Mouse (Mus musculus): ENCODE measurements around the gene Slc27a5. TPM values are rescaled to one million over a fixed set of nuclear protein-coding genes. Genes with fewer than 3 reads are reported as not detected.

The Slc27a5 gene
- total RNA-seq, 2 experiments from 2014 or later = 0.44 TPM; not detected in 1

DNA sequence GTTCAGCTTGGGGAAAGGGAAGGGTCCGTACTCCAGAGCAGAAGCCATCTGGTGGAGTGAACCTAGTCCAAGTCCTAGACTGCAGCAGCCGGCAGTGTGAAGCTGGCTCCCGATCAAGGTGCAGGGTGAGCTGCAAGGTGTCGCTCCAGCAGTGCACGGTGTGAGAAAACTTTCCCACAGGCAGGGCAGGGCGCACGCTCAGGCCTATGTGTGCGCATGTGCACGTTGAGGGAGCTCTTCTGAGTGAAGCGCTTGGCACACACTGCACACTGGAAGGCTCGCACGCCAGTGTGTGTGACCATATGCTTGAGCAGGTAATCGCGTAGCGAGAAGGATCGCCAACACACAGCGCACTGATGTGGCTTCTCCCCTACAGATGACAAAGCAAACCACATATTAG is 8.0 kb upstream of the Slc27a5 start:
- Histone ChIP-seq H3K4me3 (no peak overlapping the region), H3K27ac (no peak overlapping the region)
- no peak for TF ChIP-seq CTCF (IDR thresholded peaks at IDR 0.05)
- DNase-seq (ENCODE audit: extremely low spot score in 1 of 2, low spot score in 2 of 2) = no peak
- intact Hi-C loops (cut with DNase I) = loop anchor here (5.0 kb wide), 1 partner anchor 84 kb away; the partner anchor contains the start of gene Rps5

GRCm38 (mm10) chr7:13003380-13003779 is 5.4 kb upstream of the Slc27a5 start:
- TF ChIP-seq CTCF (IDR thresholded peaks at IDR 0.05) = no peak; the same call in 1 of the 2 replicates
- intact Hi-C loops (cut with DNase I) = no loop called here
- no peak for DNase-seq (ENCODE audit: extremely low spot score in 1 of 2, low spot score in 2 of 2)
- Histone ChIP-seq H3K4me3 (no peak overlapping the region), H3K27ac (no peak overlapping the region)

DNA sequence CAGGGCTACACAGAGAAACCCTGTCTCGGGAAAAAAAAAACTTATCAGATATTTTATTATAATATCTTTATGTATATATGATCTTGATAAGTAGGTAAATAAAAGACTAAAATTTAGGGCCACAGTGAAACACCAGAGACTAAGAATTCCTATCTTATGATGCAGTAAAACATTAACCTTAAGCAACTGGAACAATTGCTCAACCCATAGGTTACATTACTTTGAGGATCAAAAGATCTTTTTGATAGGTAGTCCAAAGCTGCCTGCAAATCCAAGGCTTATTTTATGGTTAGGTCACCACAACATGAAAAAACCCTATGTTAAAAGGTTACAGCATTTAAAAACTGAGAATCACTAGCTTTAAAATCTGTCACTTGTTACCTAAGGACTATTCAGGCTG is 3.6 kb upstream of the Slc27a5 start:
- intact Hi-C loops (cut with DNase I) = no loop called here
- DNase-seq (ENCODE audit: extremely low spot score in 1 of 2, low spot score in 2 of 2) = no peak
- Histone ChIP-seq H3K27ac (no peak overlapping the region), H3K4me3 (no peak overlapping the region)
- TF ChIP-seq CTCF (IDR thresholded peaks at IDR 0.05) = no peak

GRCm38 (mm10) chr7:12998851-12999250 is 859 bp upstream of the Slc27a5 start, which contains the start of gene Trim28:
Gene Trim28 (plus strand): TSS chr7:12999114.
- Histone ChIP-seq H3K27ac (no peak within 1 kb of the TSS), H3K4me3 (no peak within 1 kb of the TSS)
- intact Hi-C loops (cut with DNase I) = no loop called here
- no peak for TF ChIP-seq CTCF (IDR thresholded peaks at IDR 0.05)
- DNase-seq (ENCODE audit: extremely low spot score in 1 of 2, low spot score in 2 of 2) = no peak

DNA sequence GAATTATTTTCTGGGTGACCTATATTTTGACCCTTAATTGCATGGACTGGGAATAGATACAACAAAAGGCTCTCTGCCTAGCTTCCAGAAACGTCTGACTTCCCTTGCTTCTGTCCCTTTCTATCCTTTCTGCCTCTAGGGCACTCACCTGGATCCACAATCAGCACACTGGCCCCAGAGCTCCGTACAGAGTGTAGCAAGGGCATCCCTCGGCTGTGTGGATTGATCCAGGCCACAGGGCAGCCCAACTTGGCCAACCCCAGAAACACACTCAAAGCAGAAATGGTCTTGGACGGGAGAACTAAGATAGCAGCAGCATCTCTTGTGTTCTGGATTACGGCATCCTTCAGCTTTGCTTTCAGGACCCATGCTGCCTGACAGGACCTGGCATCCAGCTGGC is 762 bp downstream of the Slc27a5 start:
- Histone ChIP-seq H3K4me3 (no peak overlapping the region), H3K27ac (no peak overlapping the region)
- intact Hi-C loops (cut with DNase I) = no loop called here
- no peak for DNase-seq (ENCODE audit: extremely low spot score in 1 of 2, low spot score in 2 of 2)
- TF ChIP-seq CTCF (IDR thresholded peaks at IDR 0.05) = no peak

DNA sequence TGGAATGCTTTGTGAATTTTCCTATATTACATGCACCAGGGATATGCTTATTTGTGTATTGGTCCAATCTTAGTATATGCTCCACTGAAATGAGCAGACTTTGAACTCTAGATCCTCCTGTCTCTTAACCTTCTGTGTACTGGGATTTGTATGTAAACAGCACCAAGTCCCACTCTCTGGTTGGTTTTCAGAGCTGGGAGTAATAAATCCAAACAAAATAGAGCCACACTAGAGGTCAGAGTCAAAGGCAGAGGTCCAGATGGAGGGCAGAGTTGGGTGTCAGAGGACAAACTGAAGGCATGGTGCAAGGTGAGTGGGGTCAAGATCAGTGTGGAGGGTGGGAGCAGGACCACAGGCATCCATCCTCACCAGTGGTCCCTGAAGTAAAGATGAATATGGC is 2.1 kb downstream of the Slc27a5 start:
- no peak for DNase-seq (ENCODE audit: extremely low spot score in 1 of 2, low spot score in 2 of 2)
- no peak for TF ChIP-seq CTCF (IDR thresholded peaks at IDR 0.05)
- Histone ChIP-seq H3K4me3 (no peak overlapping the region), H3K27ac (no peak overlapping the region)
- intact Hi-C loops (cut with DNase I) = no loop called here

- no peak overlapping the region for H3K27ac ChIP-seq
- DNase-seq (ENCODE audit: extremely low spot score in 1 of 2, low spot score in 2 of 2) = no peak
- H3K4me3 ChIP-seq = no peak overlapping the region
- intact Hi-C loops (cut with DNase I) = no loop called here
- TF ChIP-seq CTCF (IDR thresholded peaks at IDR 0.05) = no peak
Observed at GRCm38 (mm10) chr7:12993148-12993547, 4.8 kb downstream of the Slc27a5 start.

DNA sequence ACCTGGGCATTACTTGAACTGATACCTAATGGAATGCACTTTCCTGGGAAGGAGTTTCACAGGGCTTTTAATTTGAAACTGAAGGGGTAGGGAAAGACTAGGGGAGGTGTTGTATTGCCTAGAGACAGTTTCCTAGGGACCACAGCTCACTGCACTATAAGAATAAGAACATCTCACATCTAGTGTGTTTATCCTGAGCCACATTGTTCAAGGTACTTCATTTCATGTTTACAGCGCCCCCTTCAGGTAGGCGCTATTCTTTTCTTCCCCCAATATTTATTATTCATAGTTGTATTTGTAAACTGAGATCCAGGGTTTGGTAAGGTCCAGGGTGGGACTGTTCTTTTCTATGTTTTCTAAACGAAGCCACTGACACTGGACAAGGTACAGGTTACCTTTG is 5.8 kb downstream of the Slc27a5 start:
- Histone ChIP-seq H3K4me3 (no peak overlapping the region), H3K27ac (no peak overlapping the region)
- TF ChIP-seq CTCF (IDR thresholded peaks at IDR 0.05) = peak; percentile 56
- DNase-seq (ENCODE audit: extremely low spot score in 1 of 2, low spot score in 2 of 2) = no peak
- intact Hi-C loops (cut with DNase I) = no loop called here

DNA sequence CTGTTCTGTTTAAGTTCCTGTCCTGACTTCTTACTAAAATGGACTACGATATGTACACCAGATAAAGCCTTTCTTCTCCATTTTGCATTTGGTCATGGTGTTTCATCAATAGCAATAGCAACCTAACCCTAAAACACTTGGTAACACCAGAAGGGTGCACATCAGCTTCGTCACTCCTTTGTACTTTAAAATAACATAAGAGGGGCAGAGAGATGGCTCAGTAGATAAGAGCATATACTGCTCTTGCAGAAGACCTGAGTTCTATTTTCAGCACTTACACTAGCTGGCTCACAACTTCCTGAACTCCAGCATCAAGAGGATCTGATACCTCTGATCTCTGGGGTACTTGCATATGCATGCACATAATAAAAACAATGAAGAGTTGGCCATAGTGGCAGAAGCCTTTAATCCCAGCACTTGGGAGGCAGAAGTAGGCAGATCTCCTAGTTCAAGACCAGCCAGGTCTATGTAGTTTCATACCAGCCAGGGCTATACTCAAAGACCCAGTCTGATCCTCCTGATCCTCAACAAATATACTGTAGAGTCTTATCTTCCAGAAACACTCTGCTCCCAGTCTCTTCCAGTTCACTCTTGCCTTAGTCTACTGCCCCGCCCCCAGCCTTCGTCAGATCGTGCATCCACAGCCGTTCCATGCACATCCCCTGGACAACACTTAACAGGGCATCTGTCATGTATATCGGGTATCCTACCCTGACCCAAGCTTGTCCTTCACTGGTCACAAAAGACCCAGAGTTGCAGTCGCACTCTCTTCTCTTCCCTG is 10.4 kb downstream of the Slc27a5 start:
- TF ChIP-seq CTCF (IDR thresholded peaks at IDR 0.05) = no peak
- no peak for DNase-seq (ENCODE audit: extremely low spot score in 1 of 2, low spot score in 2 of 2)

DNA sequence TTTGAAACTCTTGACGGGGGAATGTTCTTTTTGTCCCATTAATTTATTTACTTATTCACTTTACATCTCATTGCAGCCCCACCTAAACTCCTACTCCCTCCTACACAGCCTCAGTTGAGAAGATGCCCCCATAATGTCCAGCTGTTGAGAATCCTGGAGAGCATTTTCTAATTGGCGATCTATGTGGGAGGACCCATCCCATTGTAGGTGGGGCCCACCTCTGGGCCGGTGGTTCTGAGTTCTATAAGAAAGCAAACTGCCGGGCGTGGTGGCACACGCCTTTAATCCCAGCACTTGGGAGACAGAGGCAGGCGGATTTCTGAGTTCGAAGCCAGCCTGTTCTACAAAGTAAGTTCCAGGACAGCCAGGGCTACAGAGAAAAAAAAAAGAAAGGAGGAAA is 11.1 kb downstream of the Slc27a5 start:
- no peak for TF ChIP-seq CTCF (IDR thresholded peaks at IDR 0.05)
- intact Hi-C loops (cut with DNase I) = no loop called here
- DNase-seq (ENCODE audit: extremely low spot score in 1 of 2, low spot score in 2 of 2) = no peak
- no peak overlapping the region for H3K27ac ChIP-seq
- no peak overlapping the region for H3K4me3 ChIP-seq

More for the DNA sequence above, 10.4 kb downstream of the Slc27a5 start:
- Histone ChIP-seq H3K27ac (no peak overlapping the region), H3K4me3 (no peak overlapping the region)
- intact Hi-C loops (cut with DNase I) = no loop called here

GRCm38 (mm10) chr7:12985724-12986123 is 12.3 kb downstream of the Slc27a5 start:
- H3K27ac ChIP-seq = no peak overlapping the region
- TF ChIP-seq CTCF (IDR thresholded peaks at IDR 0.05) = no peak
- intact Hi-C loops (cut with DNase I) = no loop called here
- DNase-seq (ENCODE audit: extremely low spot score in 1 of 2, low spot score in 2 of 2) = no peak
- no peak overlapping the region for H3K4me3 ChIP-seq

DNA sequence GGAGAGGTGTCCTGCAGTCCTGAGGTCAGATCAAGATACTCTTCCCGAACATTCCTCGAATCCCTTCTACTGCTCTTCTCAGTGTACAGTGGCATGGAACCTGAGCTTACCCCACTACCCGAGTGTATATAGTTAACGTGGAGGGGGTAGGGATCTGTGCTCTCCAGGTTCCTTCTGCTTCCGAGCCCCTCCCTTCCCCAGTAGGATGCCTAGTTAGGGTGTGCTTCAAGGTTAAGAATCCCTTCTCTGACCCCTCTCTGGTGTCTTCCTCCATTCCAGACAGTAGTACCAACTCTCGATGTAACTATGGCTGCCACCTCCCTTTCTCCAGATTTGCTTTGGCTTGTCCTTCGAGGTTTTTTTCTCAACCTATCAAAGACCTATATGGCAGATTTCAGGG is 17.7 kb downstream of the Slc27a5 start:
- intact Hi-C loops (cut with DNase I) = no loop called here
- no peak for TF ChIP-seq CTCF (IDR thresholded peaks at IDR 0.05)
- Histone ChIP-seq H3K27ac (no peak overlapping the region), H3K4me3 (no peak overlapping the region)
- DNase-seq (ENCODE audit: extremely low spot score in 1 of 2, low spot score in 2 of 2) = no peak

DNA sequence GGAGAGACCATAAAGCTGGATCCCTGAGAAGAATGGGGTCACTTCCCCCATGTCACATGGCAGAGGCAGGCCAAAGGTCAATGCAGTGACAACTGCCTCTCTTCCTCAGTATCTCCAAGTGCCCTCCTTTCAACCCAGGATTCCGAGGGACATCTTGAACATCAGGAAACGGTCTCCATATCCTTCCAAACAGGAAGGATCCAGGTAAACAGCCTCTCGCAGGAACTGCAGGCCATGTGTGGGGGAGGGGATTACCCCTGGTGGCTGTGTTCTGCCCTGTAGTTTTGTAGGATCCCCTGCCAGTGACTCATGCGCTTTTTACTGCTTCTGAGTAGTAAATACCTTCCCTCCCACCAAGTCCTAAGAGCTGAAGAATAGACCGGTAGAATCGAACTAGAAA is 18.2 kb downstream of the Slc27a5 start:
- intact Hi-C loops (cut with DNase I) = loop anchor here (5.0 kb wide), 1 partner anchor 43 kb away; no protein-coding TSS in a partner anchor
- DNase-seq (ENCODE audit: extremely low spot score in 1 of 2, low spot score in 2 of 2) = no peak
- Histone ChIP-seq H3K4me3 (no peak overlapping the region), H3K27ac (no peak overlapping the region)
- TF ChIP-seq CTCF (IDR thresholded peaks at IDR 0.05) = no peak
